Mouse (Mus musculus): Measurements from ENCODE around the gene Twnk.
A peak's percentile ranks its signal among the peaks of the same experiment; 100 is the strongest.

The Twnk gene

DNA sequence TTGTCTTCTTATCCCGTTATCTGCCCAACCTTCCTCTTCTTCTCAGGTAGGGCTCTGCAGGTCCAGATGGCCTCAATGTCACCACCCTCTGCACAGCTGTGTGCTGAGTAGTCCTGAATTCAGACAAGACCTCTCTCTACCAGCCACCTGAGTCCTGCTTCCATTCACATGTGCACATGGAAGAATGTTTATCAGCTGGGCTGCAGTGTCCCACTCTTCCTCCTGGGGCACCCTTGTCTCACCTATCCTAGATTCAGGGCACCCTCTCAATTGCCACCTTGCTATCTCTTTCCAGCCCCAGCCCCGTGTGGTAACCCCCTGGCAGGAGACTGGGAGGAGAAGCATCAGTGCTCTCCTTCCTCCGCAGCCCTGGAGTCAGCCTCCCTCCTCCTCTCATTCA, 3.2 kb upstream of the Twnk start:
- no peak for DNase-seq (ENCODE audit: low read depth, low spot score)

DNA sequence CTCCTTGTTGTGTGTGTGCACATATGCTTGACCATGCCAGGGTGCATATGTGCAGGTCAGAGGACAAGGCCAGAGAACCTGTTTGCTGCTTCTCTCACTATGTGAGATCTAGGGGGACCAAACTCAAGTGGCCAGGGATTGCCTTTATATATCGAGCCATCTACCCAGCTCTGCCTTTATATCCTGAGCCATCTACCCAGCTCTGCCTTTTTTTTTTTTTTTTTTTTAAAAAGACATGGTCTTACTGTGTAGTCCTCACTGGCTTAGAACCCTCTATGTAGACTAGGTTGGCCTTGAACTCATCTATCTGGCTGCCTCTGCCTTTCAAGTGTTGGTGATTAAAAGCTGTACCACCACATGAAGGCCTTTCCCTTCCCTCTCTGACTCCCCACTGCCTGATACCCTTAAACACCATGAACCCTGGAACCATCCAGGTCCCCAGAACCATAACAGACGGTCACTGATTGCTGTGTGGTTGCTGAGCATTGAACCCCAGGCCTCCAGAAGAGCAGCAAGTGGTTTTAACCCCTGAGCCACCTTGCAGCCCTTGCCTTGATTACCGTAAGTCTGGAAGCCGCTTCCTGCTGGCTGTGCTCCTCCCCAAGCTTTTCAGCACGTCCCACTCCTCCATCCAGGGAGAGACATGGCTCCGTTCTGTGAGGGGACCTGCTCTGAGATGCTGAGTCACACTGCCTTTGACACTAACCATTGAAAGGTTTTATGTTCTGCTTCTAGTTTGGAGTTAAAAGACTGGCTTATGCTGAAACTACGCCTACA, 1.5 kb upstream of the Twnk start:
- no peak for DNase-seq (ENCODE audit: low read depth, low spot score)

DNA sequence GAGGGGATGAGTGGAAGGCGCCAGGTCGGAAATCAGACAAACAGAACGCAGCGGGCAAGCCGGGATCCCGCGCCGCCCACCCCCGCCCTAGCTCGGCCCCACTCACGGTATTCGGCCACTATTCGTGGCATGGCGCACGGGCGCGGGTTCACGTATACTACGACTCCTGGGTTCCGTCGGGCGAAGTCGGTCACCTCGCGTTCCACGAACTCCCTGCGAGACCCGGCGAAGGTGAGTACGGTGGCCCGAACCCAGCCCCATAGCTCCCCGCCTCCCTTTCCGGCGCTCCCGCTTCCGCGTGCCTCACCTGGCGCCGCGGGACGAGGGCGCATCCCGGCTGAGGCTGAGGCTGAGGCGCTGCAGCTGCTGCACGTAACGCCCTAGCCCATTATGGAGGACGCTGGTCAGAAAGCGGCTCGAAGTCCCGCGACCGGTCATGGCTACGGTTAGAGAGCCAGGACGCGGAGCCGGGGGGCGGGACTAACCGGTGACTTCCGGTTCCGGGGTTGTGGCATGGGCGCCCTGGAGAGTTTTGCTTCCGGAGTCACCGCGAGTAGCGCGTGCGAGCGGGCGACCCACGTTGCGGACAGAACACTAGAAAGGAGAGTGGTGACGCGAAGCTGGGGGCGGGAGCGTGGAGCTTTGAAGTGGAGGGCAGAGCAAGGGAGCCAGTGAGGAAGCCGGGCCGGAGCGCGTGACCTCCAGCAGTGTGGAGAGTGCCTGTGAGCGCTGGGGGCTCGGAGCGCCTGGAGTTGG, 672 bp downstream of the Twnk start, which contains the start of gene Mrpl43:
Gene Mrpl43, minus strand, starts transcription at position 486 of the 756 bp plus-strand sequence.
- DNase-seq (ENCODE audit: low read depth, low spot score) = peak; percentile 87

DNA sequence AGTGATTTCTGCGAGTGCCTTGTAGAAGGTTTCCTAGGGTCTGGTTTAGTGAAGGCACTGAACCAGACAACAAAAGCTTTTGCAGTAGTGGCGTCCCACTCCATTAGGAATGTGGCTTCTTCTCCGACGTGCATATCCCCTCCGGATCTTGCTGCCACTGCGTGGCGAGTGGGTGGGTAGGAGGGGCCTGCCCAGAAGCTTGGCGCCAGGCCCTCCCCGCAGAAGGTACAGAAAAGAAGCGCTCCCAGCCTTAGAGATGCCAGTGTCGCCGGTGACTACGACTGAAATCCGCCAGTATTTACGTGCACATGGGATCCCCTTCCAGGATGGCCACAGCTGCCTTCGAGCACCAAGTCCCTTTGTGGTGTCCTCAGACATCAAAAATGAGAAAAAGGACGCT, 1.6 kb downstream of the Twnk start:
- no peak for DNase-seq (ENCODE audit: low read depth, low spot score)

DNA sequence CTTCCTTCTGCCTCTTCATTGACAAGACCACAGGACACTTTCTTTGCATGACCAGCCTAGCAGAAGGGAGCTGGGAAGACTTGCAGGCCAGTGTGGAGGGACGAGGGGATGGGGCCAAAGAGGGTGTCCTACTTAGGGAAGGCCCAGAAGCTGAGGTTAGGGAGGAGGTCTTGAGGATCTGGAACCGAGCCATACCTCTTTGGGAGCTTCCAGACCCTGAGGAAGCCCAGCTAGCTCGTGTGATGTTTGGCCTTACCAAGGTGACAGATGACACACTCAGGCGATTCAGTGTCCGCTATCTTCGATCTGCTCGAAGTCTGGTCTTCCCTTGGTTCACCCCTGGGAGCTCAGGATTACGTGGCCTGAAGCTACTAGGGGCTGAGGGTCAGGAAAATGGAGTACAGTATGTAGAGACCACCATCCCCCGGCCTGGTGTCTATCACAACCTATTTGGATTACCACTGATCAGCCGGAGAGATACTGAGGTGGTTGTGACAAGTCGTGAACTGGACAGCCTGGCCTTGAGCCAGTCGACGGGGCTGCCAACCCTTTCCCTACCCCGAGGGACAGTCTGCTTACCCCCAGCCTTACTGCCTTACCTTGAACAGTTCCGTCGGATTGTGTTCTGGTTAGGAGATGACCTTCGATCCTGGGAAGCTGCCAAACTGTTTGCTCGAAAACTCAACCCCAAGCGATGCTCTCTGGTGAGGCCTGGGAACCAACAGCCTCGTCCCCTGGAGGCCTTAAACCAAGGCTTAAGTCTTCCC, 2.1 kb downstream of the Twnk start:
- no peak for DNase-seq (ENCODE audit: low read depth, low spot score)

DNA sequence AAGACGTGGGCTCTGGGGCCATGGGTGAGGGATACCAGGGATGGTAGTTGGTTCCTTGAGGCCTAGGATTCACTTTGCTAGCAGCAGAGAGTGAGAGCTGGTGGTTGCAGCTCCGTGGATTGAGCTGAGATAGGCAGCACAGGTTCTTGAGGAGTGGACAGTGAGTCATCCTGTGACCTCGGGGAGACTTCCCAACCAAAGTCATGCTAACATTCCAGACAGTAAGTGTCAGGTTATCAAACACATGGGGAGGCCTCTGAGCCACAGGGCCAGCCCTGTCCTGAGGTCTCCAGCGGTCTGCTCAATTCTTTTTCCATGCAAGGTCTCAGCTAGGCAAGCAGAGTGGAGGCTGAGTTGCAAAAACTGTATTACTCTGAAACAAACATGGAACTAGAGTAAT, 5.2 kb downstream of the Twnk start:
- no peak for DNase-seq (ENCODE audit: low read depth, low spot score)

DNA sequence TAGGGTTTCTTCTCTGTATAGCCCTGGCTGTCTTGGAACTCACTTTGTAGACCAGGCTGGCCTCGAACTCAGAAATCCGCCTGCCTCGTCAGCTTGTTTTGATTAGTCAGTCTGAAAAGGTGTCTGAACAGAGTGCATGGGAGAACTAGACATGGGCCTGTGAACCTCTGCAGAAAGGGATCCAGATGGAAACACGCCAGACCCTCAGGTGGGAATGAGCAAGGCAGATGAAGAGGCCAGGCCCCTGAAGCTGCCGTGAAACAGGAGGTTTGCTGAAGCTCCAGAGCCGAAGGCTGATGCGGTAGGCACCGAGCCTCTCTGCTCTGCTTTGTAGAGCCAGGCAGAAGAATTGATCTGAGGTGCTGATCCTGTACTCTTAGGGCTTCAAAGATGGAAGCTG, 6.8 kb downstream of the Twnk start:
- no peak for DNase-seq (ENCODE audit: low read depth, low spot score)

DNA sequence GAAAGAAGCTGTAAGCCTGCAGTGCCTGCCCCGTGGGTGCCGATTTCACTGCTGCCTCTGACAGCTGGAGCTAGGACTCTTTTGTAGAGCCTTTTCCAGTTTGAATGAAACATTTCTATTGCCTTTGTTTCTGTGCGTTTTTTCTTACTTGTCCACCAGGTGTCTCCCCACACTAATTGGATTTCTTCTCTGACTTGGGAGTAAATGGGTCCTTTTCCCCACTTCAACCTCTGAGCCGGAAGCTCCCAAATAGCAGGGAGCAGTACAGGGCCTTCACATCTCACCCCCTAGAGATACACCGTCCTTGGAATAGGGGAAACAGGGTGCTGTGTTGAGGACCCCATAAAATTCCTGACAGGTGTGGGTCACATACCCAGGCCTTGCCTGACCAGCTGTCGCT, 7.2 kb downstream of the Twnk start:
- no peak for DNase-seq (ENCODE audit: low read depth, low spot score)

DNA sequence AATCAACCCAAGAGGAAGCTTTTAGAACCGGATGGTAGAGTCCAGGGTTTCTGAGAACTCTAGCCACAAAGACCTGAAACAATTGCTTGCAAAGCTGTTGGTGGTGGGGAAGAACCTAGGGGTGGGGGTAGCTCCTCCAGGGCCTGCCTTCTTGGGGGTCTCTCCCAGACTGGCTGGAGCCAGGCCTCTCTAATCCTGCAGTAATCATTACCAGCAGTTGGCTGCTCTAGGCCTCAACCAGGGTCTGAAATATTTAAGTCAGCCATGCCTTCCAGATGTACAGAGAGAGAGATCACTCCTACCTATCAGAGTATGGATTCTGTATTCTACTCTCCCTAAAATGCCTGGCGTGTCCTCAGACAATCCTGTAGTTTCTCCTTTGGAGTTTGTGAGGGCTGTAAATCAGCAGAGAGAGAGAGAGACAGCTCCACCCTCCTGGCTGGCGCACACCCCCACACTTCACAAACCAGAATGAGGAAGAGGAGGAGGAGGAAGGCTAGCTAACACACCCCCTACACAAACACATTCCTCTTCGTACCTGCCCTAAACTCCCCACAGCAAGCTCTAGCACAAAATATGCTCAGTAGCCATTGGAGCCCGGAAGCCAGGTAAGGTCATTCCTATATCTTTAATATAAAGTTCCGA, 8.2 kb downstream of the Twnk start:
- no peak for DNase-seq (ENCODE audit: low read depth, low spot score)

DNA sequence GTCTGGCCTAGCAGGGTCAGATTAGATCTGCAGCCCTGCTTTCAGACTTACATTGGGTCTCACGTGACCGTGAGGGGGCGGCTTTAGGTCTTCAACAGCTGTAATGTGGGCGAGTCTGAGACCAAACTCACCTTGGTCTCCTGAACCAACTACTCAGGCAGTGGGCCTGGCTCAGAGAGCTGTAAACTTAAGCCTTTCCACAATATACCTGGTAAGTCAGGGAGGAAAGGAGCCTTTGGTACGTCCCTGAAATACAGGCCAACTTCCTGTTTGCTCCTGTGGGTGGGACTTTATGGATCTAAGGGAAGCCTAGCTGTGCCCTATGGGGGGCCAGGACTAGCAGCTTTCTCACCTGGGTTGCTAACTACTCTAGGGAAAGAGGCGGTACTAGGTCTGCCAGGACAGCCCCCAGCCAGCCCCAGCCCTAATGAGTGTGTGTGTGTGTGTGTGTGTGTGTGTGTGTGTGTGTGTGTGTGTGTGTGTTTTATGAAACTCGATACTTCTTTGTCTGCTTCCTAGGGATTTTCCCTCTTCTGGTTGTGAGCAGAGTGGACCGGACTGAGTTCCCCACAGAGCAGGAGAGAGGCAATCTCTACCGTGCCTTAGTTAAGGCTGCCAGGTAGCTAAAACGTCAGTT, 9.0 kb downstream of the Twnk start, which contains the start of gene Lzts2:
Gene Lzts2, plus strand, starts transcription at position 80 of the 637 bp plus-strand sequence.
- DNase-seq (ENCODE audit: low read depth, low spot score) = no peak

DNA sequence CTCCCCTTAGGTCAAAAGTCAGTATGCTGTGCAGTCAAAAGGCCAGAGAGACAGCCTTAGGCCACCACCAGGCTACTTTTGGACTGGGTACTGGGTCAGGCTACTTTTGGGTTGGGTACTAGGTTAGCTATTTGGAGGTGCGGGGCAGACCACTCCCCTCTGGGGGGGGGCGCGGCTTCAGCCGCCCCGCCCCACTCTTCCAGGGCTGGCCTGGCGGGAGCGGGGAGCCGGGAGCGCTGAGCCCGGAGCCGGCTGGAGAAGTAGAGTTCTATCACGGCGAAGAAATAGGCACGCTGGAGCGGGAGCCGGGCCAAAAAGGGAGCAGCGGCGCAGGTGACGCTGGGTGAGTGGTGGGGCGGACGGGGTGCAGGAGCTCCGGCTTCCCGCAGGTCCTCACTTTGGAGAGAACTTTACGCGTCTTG, 9.5 kb downstream of the Twnk start:
- no peak for DNase-seq (ENCODE audit: low read depth, low spot score)

DNA sequence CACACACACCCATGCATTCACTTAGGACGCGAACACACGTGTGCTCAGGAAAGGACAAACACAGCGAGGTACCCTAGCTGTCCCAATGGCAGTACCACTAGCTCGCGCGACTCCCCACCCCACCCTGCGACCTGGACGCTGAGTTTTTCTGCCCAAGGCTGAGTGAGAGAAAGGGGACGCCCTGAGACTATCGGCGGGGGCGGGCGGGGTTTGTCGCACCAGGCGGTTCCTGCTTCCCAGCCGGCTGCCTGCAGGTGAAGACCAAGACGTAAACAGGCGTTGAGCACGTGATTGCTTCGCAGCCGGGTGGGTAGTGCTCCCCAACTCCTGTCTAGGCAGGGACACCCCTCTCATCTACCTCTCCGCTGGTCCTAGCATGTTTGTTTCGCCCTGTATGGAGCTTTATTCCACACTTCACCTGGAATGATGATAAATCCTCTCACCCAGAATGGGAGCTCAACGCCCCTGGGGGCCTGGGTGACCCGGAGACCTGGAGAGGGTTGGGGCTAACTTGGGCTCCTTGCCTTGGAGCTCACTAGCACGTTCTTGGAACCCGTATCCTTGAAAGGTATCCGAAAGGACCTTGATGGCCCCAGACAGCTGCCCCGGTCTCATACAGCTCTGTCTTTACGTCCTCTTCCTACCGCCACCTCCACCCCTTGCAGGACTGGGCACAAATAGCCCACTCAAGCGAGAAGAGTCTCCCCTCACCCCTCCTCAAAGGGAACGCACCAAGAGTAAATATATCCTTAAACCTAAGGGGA, 10.2 kb downstream of the Twnk start:
- DNase-seq (ENCODE audit: low read depth, low spot score) = no peak

DNA sequence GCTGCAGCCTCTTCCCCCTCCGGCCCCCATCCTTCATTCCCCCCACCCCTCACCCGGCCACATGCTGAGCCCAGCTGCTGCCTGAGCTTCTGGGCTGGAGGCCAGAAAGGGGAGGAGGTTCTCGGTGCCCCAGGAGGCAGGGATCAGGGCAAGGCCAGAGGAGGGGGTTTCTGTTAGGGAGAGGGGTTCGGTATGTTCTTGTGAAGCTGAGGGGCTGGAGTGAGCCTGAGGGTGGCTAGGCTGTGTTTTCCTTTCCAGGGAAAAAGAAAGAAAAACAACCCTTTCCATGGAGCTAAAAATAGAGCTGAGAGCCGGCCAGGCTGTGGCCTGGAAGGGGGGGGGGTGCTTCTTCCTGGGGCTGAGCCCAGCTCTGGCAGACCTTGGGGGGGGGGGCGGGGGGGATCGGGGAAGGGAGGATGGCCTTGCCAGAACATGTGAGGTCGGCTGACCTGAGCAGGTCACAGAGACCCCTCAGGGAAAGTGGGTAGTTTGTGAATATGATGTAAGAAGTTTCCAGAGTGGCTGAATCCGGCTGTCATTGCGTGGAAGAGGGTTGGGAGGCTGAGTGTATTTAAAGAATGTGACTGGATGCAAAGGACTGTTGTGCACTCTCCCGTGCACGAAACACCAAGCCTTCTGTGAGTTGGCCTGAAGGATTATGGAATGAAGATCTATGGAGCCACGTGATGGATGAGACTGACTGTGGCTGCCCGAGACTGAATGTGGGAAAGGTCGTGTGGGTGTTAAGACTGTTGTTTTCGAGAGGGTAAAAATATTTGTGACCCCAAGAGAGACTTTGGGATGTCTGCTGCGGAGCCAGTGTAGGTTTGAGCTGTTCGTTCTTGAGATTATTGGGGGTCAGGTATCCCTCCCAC, 11.1 kb downstream of the Twnk start:
- peak; percentile 53 for DNase-seq (ENCODE audit: low read depth, low spot score)

DNA sequence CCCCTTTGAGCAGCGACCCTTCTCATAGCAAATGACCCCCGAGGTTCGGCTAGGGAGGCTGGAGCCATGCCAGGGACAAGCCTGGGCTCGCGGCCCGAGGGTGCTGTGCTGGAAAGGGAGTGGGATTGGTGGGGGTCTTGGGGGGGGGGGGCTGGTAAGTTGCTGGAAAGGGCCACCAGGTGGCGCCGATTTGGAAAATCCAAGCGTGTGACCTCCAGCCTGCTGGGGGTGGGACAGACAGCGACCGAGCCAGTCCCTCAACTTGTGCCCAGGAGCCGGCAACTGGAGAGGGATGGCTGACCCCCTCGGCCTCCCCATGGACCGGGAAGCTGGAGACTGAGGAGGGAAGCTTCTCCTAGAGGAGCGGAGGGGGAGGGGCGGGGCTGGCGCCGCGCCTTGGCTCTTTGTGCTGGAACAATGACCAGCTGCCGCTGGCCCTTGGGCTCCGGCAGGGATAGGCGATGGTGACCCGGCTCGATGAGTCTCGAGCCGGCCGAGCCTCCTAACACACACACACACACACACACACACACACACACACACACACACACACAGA, 11.8 kb downstream of the Twnk start:
- DNase-seq (ENCODE audit: low read depth, low spot score) = peak; percentile 48

DNA sequence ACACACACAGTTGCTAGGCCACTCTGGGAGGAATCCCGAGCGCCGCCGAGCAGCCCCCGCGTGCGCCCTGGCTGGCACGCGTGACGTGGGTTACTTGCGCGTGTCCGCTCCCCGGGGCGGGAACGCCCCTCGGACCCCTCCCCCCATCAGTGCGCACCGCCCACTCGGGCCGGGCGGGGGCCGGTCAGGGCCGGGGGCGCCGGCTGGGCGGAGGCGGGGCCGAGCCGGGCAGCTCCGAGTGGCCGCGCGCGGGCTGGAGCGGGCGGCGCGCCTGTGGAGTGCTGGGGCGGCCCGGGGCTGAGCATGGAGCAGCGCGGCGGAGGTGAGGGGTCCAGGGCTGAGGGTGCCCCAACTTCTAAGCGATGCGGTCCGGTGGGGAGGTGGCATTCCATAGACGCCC, 12.4 kb downstream of the Twnk start:
- peak; percentile 48 for DNase-seq (ENCODE audit: low read depth, low spot score)

DNA sequence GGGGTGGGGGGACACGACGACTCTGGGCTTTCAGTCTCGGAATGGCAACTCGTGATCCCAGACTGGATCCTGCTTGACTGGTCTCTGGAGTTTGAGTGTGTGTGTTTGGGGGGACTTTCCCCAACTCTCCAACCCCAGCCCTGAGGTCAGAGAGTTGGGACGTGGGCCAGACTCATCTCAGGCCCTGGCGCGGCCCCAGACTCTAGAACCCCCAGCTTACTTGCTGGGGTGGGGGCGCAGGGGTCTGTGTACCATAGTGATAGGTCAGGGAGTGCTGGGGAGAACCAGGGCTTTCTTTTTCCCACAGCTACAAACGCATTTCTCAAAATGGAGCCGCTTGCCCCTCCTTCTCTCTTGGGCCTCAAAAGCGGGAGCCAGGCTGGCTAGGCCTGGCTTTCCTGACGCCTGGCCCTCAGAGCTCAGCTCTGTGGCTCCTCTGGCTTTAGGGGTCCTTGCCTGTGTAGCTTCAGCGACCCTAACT, 12.9 kb downstream of the Twnk start:
- DNase-seq (ENCODE audit: low read depth, low spot score) = no peak

DNA sequence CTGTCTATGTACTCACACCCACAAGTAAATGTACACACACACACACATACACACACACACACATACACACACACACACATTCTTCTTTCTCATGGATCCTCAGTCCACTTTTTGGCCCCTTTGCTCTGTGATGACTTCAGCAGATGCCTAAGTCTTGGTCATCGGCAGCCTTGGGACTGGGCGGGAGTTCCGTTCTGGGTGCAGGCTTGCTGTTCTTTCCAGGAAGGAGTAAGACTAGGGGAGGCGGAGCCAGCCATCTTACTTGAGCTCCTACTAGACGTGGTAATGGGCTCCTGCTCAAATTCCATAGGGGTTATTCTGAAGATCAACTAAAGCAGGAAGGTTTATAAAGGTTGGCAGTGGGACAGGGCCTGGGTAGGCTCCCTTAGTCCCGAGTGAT, 14.9 kb downstream of the Twnk start:
- no peak for DNase-seq (ENCODE audit: low read depth, low spot score)

DNA sequence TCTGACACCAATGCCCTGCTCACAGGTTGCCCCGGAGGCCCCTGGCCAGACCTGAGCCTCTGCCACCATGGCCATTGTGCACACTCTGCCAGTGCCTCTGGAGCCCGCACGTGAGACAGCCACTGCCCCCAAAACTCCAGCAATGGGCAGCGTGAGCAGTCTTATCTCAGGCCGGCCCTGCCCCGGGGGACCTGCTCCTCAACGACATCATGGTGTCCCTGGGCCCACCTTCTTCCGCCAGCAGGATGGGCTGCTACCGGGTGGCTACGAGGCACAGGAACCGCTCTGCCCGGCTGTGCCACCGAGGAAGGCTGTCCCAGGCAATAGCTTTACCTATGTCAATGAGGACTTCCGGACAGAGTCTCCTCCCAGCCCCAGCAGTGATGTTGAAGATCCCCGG, 15.9 kb downstream of the Twnk start:
- no peak for DNase-seq (ENCODE audit: low read depth, low spot score)

DNA sequence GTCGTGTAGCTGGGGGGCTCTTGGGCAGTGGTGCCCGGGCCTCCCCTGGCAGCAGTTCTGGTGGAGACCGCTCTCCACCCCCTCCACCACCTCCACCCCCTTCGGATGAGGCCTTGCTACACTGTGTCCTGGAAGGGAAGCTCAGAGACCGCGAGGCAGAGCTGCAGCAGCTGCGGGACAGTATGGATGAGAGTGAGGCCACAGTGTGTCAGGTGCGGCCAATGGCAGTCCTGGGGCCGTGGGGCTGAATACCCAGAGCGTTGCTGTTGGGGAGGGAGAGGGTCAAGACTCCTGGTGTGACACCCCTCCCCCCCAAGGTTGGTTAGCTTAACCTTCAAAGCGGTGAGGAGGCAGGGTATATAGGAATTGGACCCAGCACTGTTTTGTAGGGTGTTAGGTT, 18.5 kb downstream of the Twnk start:
- DNase-seq (ENCODE audit: low read depth, low spot score) = no peak

Measured in retina, adult 2 months (tissue).